Mouse (Mus musculus) midbrain, embryonic 11.5 days (tissue): Measurements from ENCODE around the gene Ccdc106. TPM values are rescaled to one million over a fixed set of nuclear protein-coding genes. Genes with fewer than 3 reads are reported as not detected.
A peak's percentile ranks its signal among the peaks of the same experiment; 100 is the strongest.
"Not testable (repeated sequence)": the region's sequence is repeated elsewhere in the genome, so short reads cannot be mapped to it uniquely, and the experiment has no call there.

Source experiments
- ATAC-seq: fragments of 200-750 bp; cut with Nextera tagmentation; 2 replicates; pipeline ENCODE4 v1.8.0; 2017; ENCODE audit warnings: moderate TSS enrichment, moderate library complexity; ENCODE audit not compliant: low FRiP score
- DNase-seq: peaks from one replicate; pipeline ENCODE4 v3.0.0; 2015; ENCODE audit warnings: low spot score; ENCODE audit errors: missing footprints
- H3K27ac ChIP-seq: fragments of 300-500 bp; sonication (generic); 2 replicates; pipeline ENCODE4 v1.5.1; 2014; ENCODE audit warnings: low read depth, low read length
- H3K27me3 ChIP-seq: fragments of 300-500 bp; sonication (generic); 2 replicates; pipeline ENCODE4 v1.6.1; 2014; ENCODE audit warnings: mild to moderate bottlenecking, low read length, moderate library complexity, mixed read lengths; ENCODE audit not compliant: control insufficient read depth, insufficient read depth
- H3K36me3 ChIP-seq: fragments of 300-500 bp; sonication (generic); 2 replicates; pipeline ENCODE4 v1.6.1; 2014; ENCODE audit warnings: mild to moderate bottlenecking, low read length, moderate library complexity, mixed read lengths; ENCODE audit not compliant: control insufficient read depth, insufficient read depth
- H3K4me1 ChIP-seq: fragments of 300-500 bp; sonication (generic); 2 replicates; pipeline ENCODE4 v1.6.1; 2014; ENCODE audit warnings: low read length; ENCODE audit not compliant: control insufficient read depth, insufficient read depth
- H3K4me2 ChIP-seq: fragments of 300-500 bp; sonication (generic); 2 replicates; pipeline ENCODE4 v1.6.1; 2014; ENCODE audit warnings: mild to moderate bottlenecking, moderate library complexity
- H3K4me3 ChIP-seq: fragments of 300-500 bp; sonication (generic); 2 replicates; pipeline ENCODE4 v1.5.1; 2014; ENCODE audit warnings: low read depth, low read length
- H3K9ac ChIP-seq: fragments of 300-500 bp; sonication (generic); 2 replicates; pipeline ENCODE4 v1.6.1; 2014; ENCODE audit warnings: low read length
- H3K9me3 ChIP-seq: fragments of 300-500 bp; sonication (generic); 2 replicates; pipeline ENCODE4 v1.6.1; 2016; ENCODE audit warnings: low read length; ENCODE audit not compliant: control insufficient read depth
- WGBS: fragments of 180-500 bp; shearing (Covaris S2); extraction: QIAGEN DNeasy Blood & Tissue Kit; methylation state at CpG from one replicate; pipeline ENCODE4 v1.1.7; 2014; 5-methylcytosine and 5-hydroxymethylcytosine counted together
- polyA plus RNA-seq: library from polyadenylated mRNA; unstranded; fragments of >200 nt; fragmentation: Nextera tagmentation; extraction: Ambion mirVana; gene quantifications from 2 replicates; pipeline ENCODE4 v1.2.1, GENCODE M21; 2014

The Ccdc106 gene
- polyA plus RNA-seq, 1 experiment from 2014 or later = 5.0 TPM

GRCm38 (mm10) chr7:5014251-5015117, 5.9 kb upstream of the Ccdc106 start, which contains the start of the genes Zfp524 and Fiz1:
Zfp524 (plus strand) TSS chr7:5014415.
Fiz1 (minus strand) TSS chr7:5014697.
- peak within 1 kb of the TSS; percentile 65 for H3K4me3 ChIP-seq
- WGBS = under 1% methylated on average over 42 of the region's 42 CpGs
- no peaks in the 10 kb centered on the region for H3K4me1 ChIP-seq
- no peaks in the 10 kb centered on the region for H3K9me3 ChIP-seq
- H3K27me3 ChIP-seq = no peaks in the 10 kb centered on the region
- ATAC-seq (peak; percentile 81), DNase-seq (peak; percentile 100)
- H3K36me3 ChIP-seq = peaks cover 21% of the 10 kb centered on the region
- H3K27ac ChIP-seq = peak within 1 kb of the TSS; percentile 96
- peak within 1 kb of the TSS; percentile 89 for H3K9ac ChIP-seq
- H3K4me2 ChIP-seq = peak within 1 kb of the TSS; percentile 54

DNA sequence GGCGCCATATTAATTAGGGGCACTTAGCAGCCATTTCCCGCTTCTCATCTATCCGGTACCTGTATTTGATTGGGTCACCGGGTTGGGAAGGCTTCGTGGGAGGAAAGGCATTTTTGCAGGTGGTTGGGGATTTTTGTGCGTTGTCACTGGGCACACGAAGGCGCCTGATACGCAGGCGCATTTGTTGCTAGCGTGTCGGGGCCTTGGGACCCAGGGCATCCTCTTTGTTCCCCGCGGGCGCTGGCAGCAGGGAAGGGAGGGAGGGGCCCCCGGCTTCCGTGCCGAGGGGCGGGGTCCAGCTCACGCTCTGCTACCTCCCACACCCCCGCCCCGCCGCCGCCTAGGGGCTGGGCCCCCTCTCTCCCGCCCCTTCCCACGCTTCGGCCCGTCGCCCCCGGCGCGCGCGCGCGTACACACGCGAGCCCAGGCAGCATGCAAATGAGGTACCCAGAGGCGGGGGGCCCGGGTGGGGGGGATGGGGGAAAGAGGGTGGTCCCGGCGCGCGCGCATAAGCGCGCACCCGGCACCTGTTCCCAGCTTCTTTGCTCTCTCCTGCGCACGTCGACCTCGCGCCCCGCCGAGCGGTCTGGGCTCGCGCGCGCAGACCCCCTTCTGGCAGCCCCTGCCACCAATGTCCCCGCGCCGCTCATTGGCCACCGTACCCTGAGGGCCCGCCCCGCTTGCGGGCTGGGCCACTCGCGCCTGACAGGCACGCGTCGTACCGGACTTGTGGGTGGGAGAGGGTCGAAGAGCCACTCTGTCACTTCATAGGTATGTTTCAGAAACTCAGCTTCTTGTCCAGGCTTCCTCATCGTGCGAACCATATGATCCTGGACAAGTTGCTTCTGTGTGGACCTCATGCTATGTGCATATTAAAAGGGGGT, 5.0 kb upstream of the Ccdc106 start, which contains the start of gene Gm44973:
Gene Gm44973, plus strand, starts transcription at position 379 of the 884 bp plus-strand sequence.
- under 1% methylated on average over 50 of the region's 76 CpGs for WGBS
- peak within 1 kb of the TSS; percentile 65 for H3K4me3 ChIP-seq
- H3K36me3 ChIP-seq = peaks cover 19% of the 10 kb centered on the region
- no peaks in the 10 kb centered on the region for H3K9me3 ChIP-seq
- peak; percentile 84 for ATAC-seq
- peak within 1 kb of the TSS; percentile 54 for H3K4me2 ChIP-seq
- H3K4me1 ChIP-seq = no peaks in the 10 kb centered on the region
- DNase-seq = peak; percentile 99
- peak within 1 kb of the TSS; percentile 89 for H3K9ac ChIP-seq
- H3K27me3 ChIP-seq = no peaks in the 10 kb centered on the region
- H3K27ac ChIP-seq = peak within 1 kb of the TSS; percentile 96

DNA sequence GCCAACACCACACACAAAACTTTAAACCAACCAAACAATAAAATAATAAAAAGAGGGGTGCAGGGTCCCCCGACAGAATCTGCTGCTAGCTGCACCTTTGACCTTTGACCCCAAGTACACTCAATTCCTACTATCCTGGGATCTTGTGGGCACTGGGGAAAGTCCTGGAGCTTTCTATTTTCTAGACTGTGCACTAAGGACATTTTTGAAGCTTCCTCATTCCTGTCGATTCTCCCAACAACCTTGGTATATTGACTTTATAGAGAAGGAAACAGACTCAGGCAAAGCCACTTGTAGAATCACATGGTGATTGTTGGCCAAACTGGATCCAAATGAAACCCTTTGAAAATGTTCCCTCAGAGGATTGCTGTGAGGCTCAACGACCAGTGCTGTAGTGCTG, 4.3 kb upstream of the Ccdc106 start:
- Histone ChIP-seq H3K27me3 (no peaks in the 10 kb centered on the region), H3K4me1 (peaks cover 1% of the 10 kb centered on the region; the same call in 1 of the 2 replicates), H3K27ac (peak overlapping the region; percentile 95), H3K4me2 (peak overlapping the region; percentile 54), H3K9ac (peak overlapping the region; percentile 83; the same call in 1 of the 2 replicates), H3K4me3 (peak overlapping the region; percentile 65), H3K36me3 (peaks cover 13% of the 10 kb centered on the region), H3K9me3 (no peaks in the 10 kb centered on the region)
- DNase-seq (no peak), ATAC-seq (no peak)
- 62% methylated on average over 3 of the region's 3 CpGs for WGBS

GRCm38 (mm10) chr7:5016920-5017319, 3.4 kb upstream of the Ccdc106 start:
- DNase-seq = no peak
- no peak for ATAC-seq
- Histone ChIP-seq H3K4me1 (peaks cover 8% of the 10 kb centered on the region; the same call in 1 of the 2 replicates), H3K9me3 (no peaks in the 10 kb centered on the region), H3K4me3 (no peak overlapping the region), H3K4me2 (no peak overlapping the region), H3K27ac (no peak overlapping the region), H3K9ac (no peak overlapping the region), H3K27me3 (no peaks in the 10 kb centered on the region), H3K36me3 (peaks cover 5% of the 10 kb centered on the region; the same call in 1 of the 2 replicates)
- 97% methylated on average over 2 of the region's 2 CpGs for WGBS

DNA sequence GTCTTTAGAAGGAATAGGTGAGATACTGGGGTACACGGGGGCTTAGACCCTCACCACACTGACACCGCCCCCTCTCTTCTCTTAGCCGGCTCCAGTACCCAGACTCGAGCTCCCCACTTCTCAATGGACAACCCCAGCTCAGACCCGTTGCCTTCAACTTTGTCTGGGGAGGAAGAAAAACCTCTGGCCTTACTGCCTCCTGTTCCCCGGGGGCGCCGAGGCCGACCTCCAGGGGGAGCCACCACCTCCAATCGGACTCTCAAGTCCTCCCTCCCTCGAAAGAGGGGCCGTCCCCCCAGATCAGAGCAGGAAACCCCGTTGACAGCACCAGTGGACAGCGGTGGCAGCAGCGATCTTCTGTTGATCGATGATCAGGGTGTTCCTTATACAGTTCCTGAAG, 3.0 kb upstream of the Ccdc106 start:
- no peaks in the 10 kb centered on the region for H3K9me3 ChIP-seq
- H3K4me2 ChIP-seq = no peak overlapping the region
- ATAC-seq = no peak
- H3K36me3 ChIP-seq = peaks cover 4% of the 10 kb centered on the region; the same call in 1 of the 2 replicates
- peaks cover 8% of the 10 kb centered on the region; the same call in 1 of the 2 replicates for H3K4me1 ChIP-seq
- H3K4me3 ChIP-seq = no peak overlapping the region
- no peak overlapping the region for H3K9ac ChIP-seq
- 90% methylated on average over 16 of the region's 16 CpGs for WGBS
- no peaks in the 10 kb centered on the region for H3K27me3 ChIP-seq
- no peak overlapping the region for H3K27ac ChIP-seq
- no peak for DNase-seq

- no peak overlapping the region for H3K4me3 ChIP-seq
Observed at GRCm38 (mm10) chr7:5017931-5018330, 2.4 kb upstream of the Ccdc106 start.

GRCm38 (mm10) chr7:5019576-5019975, 777 bp upstream of the Ccdc106 start:
- Histone ChIP-seq H3K4me3 (peak overlapping the region; percentile 87), H3K4me2 (peak overlapping the region; percentile 83), H3K27ac (peak overlapping the region; percentile 60; the same call in 1 of the 2 replicates), H3K9ac (peak overlapping the region; percentile 98; the same call in 1 of the 2 replicates)
- not testable (repeated sequence) for H3K27me3 ChIP-seq, H3K4me1 ChIP-seq, H3K9me3 ChIP-seq, ATAC-seq, H3K36me3 ChIP-seq
- peak; percentile 79 for DNase-seq
- 37% methylated on average over 8 of the region's 8 CpGs for WGBS

More at GRCm38 (mm10) chr7:5017931-5018330, 2.4 kb upstream of the Ccdc106 start:
- no peak overlapping the region for H3K9ac ChIP-seq
- WGBS = 95% methylated on average over 21 of the region's 21 CpGs
- no peaks in the 10 kb centered on the region for H3K27me3 ChIP-seq
- no peak overlapping the region for H3K27ac ChIP-seq
- ATAC-seq = no peak
- H3K9me3 ChIP-seq = no peaks in the 10 kb centered on the region
- no peaks in the 10 kb centered on the region; the same call in 1 of the 2 replicates for H3K36me3 ChIP-seq
- no peak for DNase-seq
- H3K4me2 ChIP-seq = no peak overlapping the region
- peaks cover 8% of the 10 kb centered on the region; the same call in 1 of the 2 replicates for H3K4me1 ChIP-seq

- Histone ChIP-seq H3K9me3 (no peaks in the 10 kb centered on the region), H3K36me3 (no peaks in the 10 kb centered on the region; the same call in 1 of the 2 replicates), H3K4me2 (peak overlapping the region; percentile 83), H3K4me3 (peak overlapping the region; percentile 87), H3K27me3 (no peaks in the 10 kb centered on the region), H3K9ac (peak overlapping the region; percentile 98), H3K4me1 (peaks cover 8% of the 10 kb centered on the region; the same call in 1 of the 2 replicates), H3K27ac (peak overlapping the region; percentile 85)
- peak; percentile 5; the same call in 1 of the 2 replicates for ATAC-seq
- WGBS = 0% methylated on average over 15 of the region's 15 CpGs
- DNase-seq = no peak
Observed at GRCm38 (mm10) chr7:5020685-5021084, 332 bp downstream of the Ccdc106 start.
